In the genomic region with DNA sequence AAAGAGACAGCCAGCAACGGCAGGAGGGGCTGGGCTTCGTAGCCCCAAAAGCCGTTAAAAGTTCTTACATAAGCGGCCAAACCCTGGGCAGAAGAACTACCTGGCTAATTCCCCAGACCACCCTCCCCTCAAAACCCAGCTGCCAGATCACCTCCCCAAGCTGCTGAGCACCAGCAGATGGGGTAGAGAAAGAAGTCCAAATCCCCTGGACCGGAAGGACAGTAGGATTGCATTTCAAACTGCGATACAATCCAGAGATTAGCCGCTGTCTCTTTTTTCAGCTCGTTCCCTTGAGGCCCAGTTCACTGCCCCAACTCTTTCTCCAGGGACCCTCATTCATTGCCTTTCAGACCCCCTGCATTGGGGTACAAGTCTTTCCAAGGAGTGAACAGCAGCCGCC, we compare ENCODE assay signal across 8 mouse cellular contexts. TPM values are rescaled to one million over a fixed set of nuclear protein-coding genes. Genes with fewer than 3 reads are reported as not detected.
DNase-seq lines count a peak whose midpoint lies in the region; ATAC-seq and TF ChIP-seq lines count a peak whose summit lies in the region.

No protein-coding gene starts in this region.

- H3K4me2 ChIP-seq in embryonic facial prominence, embryonic 12.5 days (replicated peaks), result peak overlapping the region; percentile 96
- H3K4me2 ChIP-seq in hindbrain, postnatal 0 days (ENCODE audit: low read depth, low read length), result peak overlapping the region; percentile 97
- peak overlapping the region; percentile 91 for H3K4me2 ChIP-seq in myocyte (ENCODE audit: low read depth)

- H3K79me2 ChIP-seq in myocyte (ENCODE audit: control insufficient read depth, insufficient read depth), result no peaks in the 10 kb centered on the region

- no peaks in the 10 kb centered on the region for H3K9me3 ChIP-seq in embryonic facial prominence, embryonic 12.5 days
- H3K9me3 ChIP-seq in hindbrain, postnatal 0 days (ENCODE audit: low read length), result no peaks in the 10 kb centered on the region

- no peak for TF ChIP-seq CTCF in layer of hippocampus, adult 2 months (conservative IDR thresholded peaks at IDR 0.05)
- TF ChIP-seq CTCF in hindbrain, postnatal 0 days (IDR thresholded peaks at IDR 0.05; ENCODE audit: low read depth), result no peak

- DNase-seq in layer of hippocampus, adult 2 months (ENCODE audit: low spot score in 2 of 2), result no peak
- no peak for DNase-seq in layer of hippocampus, postnatal 14 days (ENCODE audit: low spot score in 2 of 2)
- DNase-seq in hindbrain, postnatal 0 days (ENCODE audit: low spot score), result no peak
- no peak for DNase-seq in adrenal gland, postnatal 14 days
- no peak for DNase-seq in spleen, postnatal 36 days (ENCODE audit: low spot score in 2 of 2)
- no peak for DNase-seq in left cerebral cortex, postnatal 10 days (ENCODE audit: extremely low spot score in 1 of 2, low spot score in 2 of 2)

- peak overlapping the region; percentile 82 for H3K27ac ChIP-seq in layer of hippocampus, adult 2 months
- no peak overlapping the region for H3K27ac ChIP-seq in embryonic facial prominence, embryonic 12.5 days
- H3K27ac ChIP-seq in hindbrain, postnatal 0 days, result peak overlapping the region; percentile 68; the same call in 1 of the 2 replicates

- intact Hi-C loops in left cerebral cortex, postnatal 10 days (cut with DNase I), result no loop called here

- no peak for TF ChIP-seq POLR2A in myocyte (IDR thresholded peaks at IDR 0.05; ENCODE audit: insufficient read length, low read depth)

- peak overlapping the region; percentile 26 for H3ac ChIP-seq in myocyte (ENCODE audit: control insufficient read depth, insufficient read length)

- no peak for ATAC-seq in embryonic facial prominence, embryonic 12.5 days (ENCODE audit: insufficient number of reproducible peaks, insufficient read depth, low FRiP score, low TSS enrichment)
- no peak for ATAC-seq in hindbrain, postnatal 0 days

- no peaks in the 10 kb centered on the region for H3K36me3 ChIP-seq in embryonic facial prominence, embryonic 12.5 days
- H3K36me3 ChIP-seq in hindbrain, postnatal 0 days (ENCODE audit: insufficient read depth, low read length), result no peaks in the 10 kb centered on the region
- H3K36me3 ChIP-seq in myocyte (ENCODE audit: control insufficient read depth, insufficient read depth), result no peaks in the 10 kb centered on the region

- no peak overlapping the region for H3K9ac ChIP-seq in embryonic facial prominence, embryonic 12.5 days
- H3K9ac ChIP-seq in hindbrain, postnatal 0 days (replicated peaks; ENCODE audit: low read length), result peak overlapping the region; percentile 67

- H3K27me3 ChIP-seq in embryonic facial prominence, embryonic 12.5 days, result peaks cover 32% of the 10 kb centered on the region
- H3K27me3 ChIP-seq in hindbrain, postnatal 0 days (ENCODE audit: insufficient read depth, low read length), result no peaks in the 10 kb centered on the region
- no peaks in the 10 kb centered on the region for H3K27me3 ChIP-seq in myocyte (ENCODE audit: control insufficient read depth, insufficient read depth, insufficient read length)

- peaks cover 26% of the 10 kb centered on the region for H3K4me1 ChIP-seq in embryonic facial prominence, embryonic 12.5 days
- peaks cover 13% of the 10 kb centered on the region for H3K4me1 ChIP-seq in hindbrain, postnatal 0 days (ENCODE audit: insufficient read depth, low read length)

- H3K4me3 ChIP-seq in layer of hippocampus, adult 2 months, result peak overlapping the region; percentile 74
- H3K4me3 ChIP-seq in embryonic facial prominence, embryonic 12.5 days, result peak overlapping the region; percentile 64
- H3K4me3 ChIP-seq in hindbrain, postnatal 0 days (ENCODE audit: low read length), result peak overlapping the region; percentile 74
- peak overlapping the region; percentile 42 for H3K4me3 ChIP-seq in myocyte

- 8% methylated on average over 9 of the region's 9 CpGs for WGBS in embryonic facial prominence, embryonic 12.5 days
- 11% methylated on average over 9 of the region's 9 CpGs for WGBS in hindbrain, postnatal 0 days

TF ChIP-seq in myocyte, 11 proteins besides CTCF, POLR2A, EP300 and RAD21:
- TF ChIP-seq POLR2AphosphoS2 (IDR thresholded peaks at IDR 0.05; ENCODE audit: insufficient read length, low read depth), result no peak
- no peak for TF ChIP-seq USF1 (IDR thresholded peaks at IDR 0.05; ENCODE audit: low read depth)
- TF ChIP-seq TCF12 (IDR thresholded peaks at IDR 0.05; ENCODE audit: insufficient read depth, poor library complexity, severe bottlenecking), result no peak
- TF ChIP-seq MYOG (IDR thresholded peaks at IDR 0.05; ENCODE audit: control insufficient read depth in 1 of 3, insufficient read depth in 1 of 3, insufficient read length in 2 of 3, low read depth in 2 of 3), result no peak
- no peak for TF ChIP-seq TCF3 (IDR thresholded peaks at IDR 0.05; ENCODE audit: insufficient read length, low read depth)
- no peak for TF ChIP-seq SRF (IDR thresholded peaks at IDR 0.05; ENCODE audit: control insufficient read depth, insufficient read length, low read depth)
- TF ChIP-seq CEBPB (IDR thresholded peaks at IDR 0.05; ENCODE audit: insufficient read depth, poor library complexity, severe bottlenecking), result no peak
- TF ChIP-seq MAX (IDR thresholded peaks at IDR 0.05; ENCODE audit: low read depth), result no peak
- TF ChIP-seq MYOD1 (IDR thresholded peaks at IDR 0.05; ENCODE audit: control insufficient read depth in 1 of 3, insufficient read length in 2 of 3, low read depth in 2 of 3), result no peak
- no peak for TF ChIP-seq REST (IDR thresholded peaks at IDR 0.05; ENCODE audit: insufficient read depth, insufficient read length)
- no peak for TF ChIP-seq E2F4 (IDR thresholded peaks at IDR 0.05; ENCODE audit: insufficient read depth)

RNA-seq across cellular contexts. Expression of a gene that starts 1.0 kb away (rescaled TPM):
- 10 to 100 TPM; 40.7 to 47.5 TPM for total RNA-seq in layer of hippocampus, adult 2 months (2021)
- 10 to 100 TPM; 59.5 to 62.0 TPM for total RNA-seq in layer of hippocampus, postnatal 14 days (2021)
- 34.6 and 38.1 TPM in 2 replicates for polyA plus RNA-seq in embryonic facial prominence, embryonic 12.5 days (2016; fragmentation: Nextera tagmentation; extraction: Ambion mirVana)
- 37.8 and 46.3 TPM in 2 replicates for total RNA-seq in hindbrain, postnatal 0 days (2014; rRNA removed)
- 63.4 and 64.4 TPM in 2 replicates for polyA plus RNA-seq in hindbrain, postnatal 0 days (2015; fragmentation: Nextera tagmentation; extraction: Ambion mirVana)
- polyA plus RNA-seq in myocyte (2012; fragmentation: generic; extraction: Trizol), result 78.6 TPM
- 252 and 482 TPM in 2 replicates for total RNA-seq in adrenal gland, postnatal 14 days (2021)
- total RNA-seq in left cerebral cortex, postnatal 10 days (2021), result 100 to 1,000 TPM; 111 to 112 TPM

RNA-seq across cellular contexts. Expression of a gene that starts 35.8 kb away (rescaled TPM):
- 1 to 10 TPM; 2.6 to 2.7 TPM for total RNA-seq in layer of hippocampus, adult 2 months (2021)
- total RNA-seq in layer of hippocampus, postnatal 14 days (2021), result 1 to 10 TPM; 4.8 TPM
- 1.5 and 1.8 TPM in 2 replicates for polyA plus RNA-seq in embryonic facial prominence, embryonic 12.5 days (2016; fragmentation: Nextera tagmentation; extraction: Ambion mirVana)
- total RNA-seq in hindbrain, postnatal 0 days (2014; rRNA removed), result 37.8 and 44.9 TPM in 2 replicates
- 12.9 and 14.8 TPM in 2 replicates for polyA plus RNA-seq in hindbrain, postnatal 0 days (2015; fragmentation: Nextera tagmentation; extraction: Ambion mirVana)
- polyA plus RNA-seq in myocyte (2012; fragmentation: generic; extraction: Trizol), result 0.37 TPM
- total RNA-seq in adrenal gland, postnatal 14 days (2021), result 4.9 and 5.1 TPM in 2 replicates
- 1 to 10 TPM; 9.0 to 9.4 TPM for total RNA-seq in left cerebral cortex, postnatal 10 days (2021)

RNA-seq across cellular contexts. Expression of a gene that starts 50.4 kb away (rescaled TPM):
- total RNA-seq in layer of hippocampus, adult 2 months (2021), result 10 to 100 TPM; 43.6 to 51.0 TPM
- 10 to 100 TPM; 36.1 to 36.3 TPM for total RNA-seq in layer of hippocampus, postnatal 14 days (2021)
- polyA plus RNA-seq in embryonic facial prominence, embryonic 12.5 days (2016; fragmentation: Nextera tagmentation; extraction: Ambion mirVana), result 54.9 and 57.4 TPM in 2 replicates
- 13.8 and 16.3 TPM in 2 replicates for total RNA-seq in hindbrain, postnatal 0 days (2014; rRNA removed)
- 18.8 and 19.9 TPM in 2 replicates for polyA plus RNA-seq in hindbrain, postnatal 0 days (2015; fragmentation: Nextera tagmentation; extraction: Ambion mirVana)
- 16.2 TPM for polyA plus RNA-seq in myocyte (2012; fragmentation: generic; extraction: Trizol)
- 29.7 and 31.8 TPM in 2 replicates for total RNA-seq in adrenal gland, postnatal 14 days (2021)
- total RNA-seq in left cerebral cortex, postnatal 10 days (2021), result 10 to 100 TPM; 29.4 to 32.8 TPM

RNA-seq across cellular contexts. Expression of a gene that starts 57.1 kb away (rescaled TPM):
- total RNA-seq in layer of hippocampus, adult 2 months (2021), result 1 to 10 TPM; 6.4 to 6.6 TPM
- 1 to 10 TPM; 5.9 to 6.4 TPM for total RNA-seq in layer of hippocampus, postnatal 14 days (2021)
- 36.6 and 40.4 TPM in 2 replicates for polyA plus RNA-seq in embryonic facial prominence, embryonic 12.5 days (2016; fragmentation: Nextera tagmentation; extraction: Ambion mirVana)
- 26.5 and 35.8 TPM in 2 replicates for total RNA-seq in hindbrain, postnatal 0 days (2014; rRNA removed)
- polyA plus RNA-seq in hindbrain, postnatal 0 days (2015; fragmentation: Nextera tagmentation; extraction: Ambion mirVana), result 23.3 and 25.6 TPM in 2 replicates
- polyA plus RNA-seq in myocyte (2012; fragmentation: generic; extraction: Trizol), result 15.5 TPM
- 5.0 and 10.4 TPM in 2 replicates for total RNA-seq in adrenal gland, postnatal 14 days (2021)
- 1 to 10 TPM; 6.1 to 6.2 TPM for total RNA-seq in left cerebral cortex, postnatal 10 days (2021)
